Mouse (Mus musculus) forebrain, embryonic 15.5 days (tissue): ENCODE measurements around the gene Man2b2. TPM values are rescaled to one million over a fixed set of nuclear protein-coding genes. Genes with fewer than 3 reads are reported as not detected.

Experiments
- ATAC-seq: fragments of 200-750 bp; cut with Nextera tagmentation; replicated peaks from 2 replicates; pipeline ENCODE4 v1.8.0; 2017; ENCODE audit warnings: mild to moderate bottlenecking, moderate TSS enrichment, moderate library complexity
- H3K27ac ChIP-seq: fragments of 300-500 bp; sonication (generic); replicated peaks from 2 replicates; pipeline ENCODE4 v1.5.1; 2015; ENCODE audit warnings: mild to moderate bottlenecking, inconsistent platforms
- H3K27me3 ChIP-seq: fragments of 300-500 bp; sonication (generic); 2 replicates; pipeline ENCODE4 v1.6.1; 2015; ENCODE audit warnings: inconsistent platforms
- H3K36me3 ChIP-seq: fragments of 300-500 bp; sonication (generic); 2 replicates; pipeline ENCODE4 v1.6.1; 2015; ENCODE audit warnings: mild to moderate bottlenecking, inconsistent platforms
- H3K4me1 ChIP-seq: fragments of 300-500 bp; sonication (generic); 2 replicates; pipeline ENCODE4 v1.6.1; 2015; ENCODE audit warnings: inconsistent platforms
- H3K4me2 ChIP-seq: fragments of 300-500 bp; sonication (generic); replicated peaks from 2 replicates; pipeline ENCODE4 v1.6.1; 2015; ENCODE audit warnings: mild to moderate bottlenecking, inconsistent platforms
- H3K4me3 ChIP-seq: fragments of 300-500 bp; sonication (generic); 2 replicates; pipeline ENCODE4 v1.5.1; 2015; ENCODE audit warnings: mild to moderate bottlenecking, inconsistent platforms
- H3K9ac ChIP-seq: fragments of 300-500 bp; sonication (generic); replicated peaks from 2 replicates; pipeline ENCODE4 v1.6.1; 2015; ENCODE audit warnings: mild to moderate bottlenecking, inconsistent platforms
- H3K9me3 ChIP-seq: fragments of 300-500 bp; sonication (generic); 2 replicates; pipeline ENCODE4 v1.6.1; 2016; ENCODE audit warnings: inconsistent platforms
- WGBS: fragments of 180-500 bp; shearing (Covaris S2); methylation state at CpG from one replicate; pipeline ENCODE4 v1.1.7; 2015; ENCODE audit warnings: mixed read lengths; 5-methylcytosine and 5-hydroxymethylcytosine counted together
- polyA plus RNA-seq: library from polyadenylated mRNA; unstranded; fragments of >200 nt; fragmentation: Nextera tagmentation; extraction: Ambion mirVana; gene quantifications from 2 replicates; pipeline ENCODE4 v1.2.1, GENCODE M21; 2015

The Man2b2 gene
- polyA plus RNA-seq: 6.9 and 7.1 TPM in 2 replicates

- Histone ChIP-seq H3K9ac (peak within 1 kb of the TSS; percentile 46), H3K9me3 (no peaks in the 10 kb centered on the region), H3K27me3 (no peaks in the 10 kb centered on the region), H3K4me2 (peak within 1 kb of the TSS; percentile 70), H3K4me1 (peaks cover 10% of the 10 kb centered on the region), H3K27ac (no peak within 1 kb of the TSS), H3K36me3 (no peaks in the 10 kb centered on the region), H3K4me3 (peak within 1 kb of the TSS; percentile 50)
- 5% methylated on average over 46 of the region's 46 CpGs for WGBS
- peak; percentile 88 for ATAC-seq
These were observed at the start of gene Man2b2 for GRCm38 (mm10) chr5:36829913-36830879. Gene Man2b2, minus strand, starts transcription at chr5:36830653.

GRCm38 (mm10) chr5:36878801-36879200 lies 48.3 kb upstream of the Man2b2 start:
- Histone ChIP-seq H3K9ac (no peak overlapping the region), H3K36me3 (no peaks in the 10 kb centered on the region), H3K27ac (no peak overlapping the region), H3K4me3 (no peak overlapping the region), H3K4me1 (0 out of 2 replicates have a peak, but pooled peaks cover 3% of the 10 kb centered on the region), H3K4me2 (no peak overlapping the region), H3K9me3 (no peaks in the 10 kb centered on the region), H3K27me3 (no peaks in the 10 kb centered on the region)
- WGBS: 84% methylated on average over 4 of the region's 4 CpGs
- ATAC-seq: no peak

- Histone ChIP-seq H3K4me1 (0 out of 2 replicates have a peak, but pooled peaks cover 3% of the 10 kb centered on the region), H3K4me3 (no peak overlapping the region), H3K27ac (no peak overlapping the region), H3K36me3 (no peaks in the 10 kb centered on the region), H3K27me3 (no peaks in the 10 kb centered on the region), H3K9ac (no peak overlapping the region), H3K9me3 (no peaks in the 10 kb centered on the region), H3K4me2 (no peak overlapping the region)
- ATAC-seq: no peak
- WGBS: 94% methylated on average over 2 of the region's 2 CpGs
These were observed 47.2 kb upstream of the Man2b2 start for GRCm38 (mm10) chr5:36877641-36878040.

- no peaks in the 10 kb centered on the region for H3K9me3 ChIP-seq
- H3K9ac ChIP-seq: no peak overlapping the region
- H3K27ac ChIP-seq: no peak overlapping the region
- no peak overlapping the region for H3K4me2 ChIP-seq
- H3K36me3 ChIP-seq: no peaks in the 10 kb centered on the region
- 0 out of 2 replicates have a peak, but pooled peaks cover 3% of the 10 kb centered on the region for H3K4me1 ChIP-seq
- no peak overlapping the region for H3K4me3 ChIP-seq
- no peak; the same call in 1 of the 2 replicates for ATAC-seq
- 35% methylated on average over 7 of the region's 7 CpGs for WGBS
- H3K27me3 ChIP-seq: no peaks in the 10 kb centered on the region
These were observed 46.4 kb upstream of the Man2b2 start for GRCm38 (mm10) chr5:36876777-36877396.

- H3K36me3 ChIP-seq: no peaks in the 10 kb centered on the region
- WGBS: 74% methylated on average over 4 of the region's 4 CpGs
- H3K4me2 ChIP-seq: no peak overlapping the region
- H3K4me1 ChIP-seq: 0 out of 2 replicates have a peak, but pooled peaks cover 3% of the 10 kb centered on the region
- ATAC-seq: no peak
- H3K9ac ChIP-seq: no peak overlapping the region
- no peak overlapping the region for H3K4me3 ChIP-seq
- H3K9me3 ChIP-seq: no peaks in the 10 kb centered on the region
- H3K27ac ChIP-seq: no peak overlapping the region
- H3K27me3 ChIP-seq: peaks cover 7% of the 10 kb centered on the region
These were observed 45.5 kb upstream of the Man2b2 start for GRCm38 (mm10) chr5:36875956-36876355.

- H3K27ac ChIP-seq: no peak overlapping the region
- H3K27me3 ChIP-seq: peaks cover 57% of the 10 kb centered on the region
- peaks cover 25% of the 10 kb centered on the region for H3K4me1 ChIP-seq
- H3K9ac ChIP-seq: no peak overlapping the region
- no peak overlapping the region for H3K4me3 ChIP-seq
- no peak overlapping the region for H3K4me2 ChIP-seq
- H3K36me3 ChIP-seq: no peaks in the 10 kb centered on the region
- no peak for ATAC-seq
- no peaks in the 10 kb centered on the region for H3K9me3 ChIP-seq
- WGBS: 85% methylated on average over 6 of the region's 6 CpGs
These were observed 40.5 kb upstream of the Man2b2 start for GRCm38 (mm10) chr5:36870916-36871315.

GRCm38 (mm10) chr5:36869578-36870236 lies 39.3 kb upstream of the Man2b2 start:
- 1% methylated on average over 56 of the region's 56 CpGs for WGBS
- peak overlapping the region; percentile 71 for H3K4me2 ChIP-seq
- peaks cover 61% of the 10 kb centered on the region for H3K27me3 ChIP-seq
- peak overlapping the region; percentile 52 for H3K4me3 ChIP-seq
- no peaks in the 10 kb centered on the region for H3K36me3 ChIP-seq
- peaks cover 25% of the 10 kb centered on the region for H3K4me1 ChIP-seq
- peak overlapping the region; percentile 67 for H3K9ac ChIP-seq
- peak; percentile 55 for ATAC-seq
- H3K9me3 ChIP-seq: no peaks in the 10 kb centered on the region
- peak overlapping the region; percentile 59 for H3K27ac ChIP-seq

- H3K9me3 ChIP-seq: no peaks in the 10 kb centered on the region
- H3K36me3 ChIP-seq: no peaks in the 10 kb centered on the region
- peak overlapping the region; percentile 52 for H3K4me3 ChIP-seq
- peak overlapping the region; percentile 71 for H3K4me2 ChIP-seq
- ATAC-seq: peak; percentile 8; the same call in 1 of the 2 replicates
- WGBS: 2% methylated on average over 7 of the region's 7 CpGs
- H3K27ac ChIP-seq: peak overlapping the region; percentile 59
- H3K27me3 ChIP-seq: peaks cover 65% of the 10 kb centered on the region
- H3K4me1 ChIP-seq: peaks cover 25% of the 10 kb centered on the region
- H3K9ac ChIP-seq: peak overlapping the region; percentile 67
These were observed 38.7 kb upstream of the Man2b2 start for GRCm38 (mm10) chr5:36869186-36869577.

GRCm38 (mm10) chr5:36868266-36869090 lies 38.0 kb upstream of the Man2b2 start, which contains the start of gene Ppp2r2c:
Gene Ppp2r2c, plus strand, starts transcription at chr5:36868513.
- Histone ChIP-seq H3K4me1 (peaks cover 25% of the 10 kb centered on the region), H3K27ac (peak within 1 kb of the TSS; percentile 59), H3K9ac (peak within 1 kb of the TSS; percentile 67), H3K9me3 (no peaks in the 10 kb centered on the region), H3K27me3 (peaks cover 65% of the 10 kb centered on the region), H3K4me3 (peak within 1 kb of the TSS; percentile 52), H3K4me2 (peak within 1 kb of the TSS; percentile 71), H3K36me3 (no peaks in the 10 kb centered on the region)
- under 1% methylated on average over 78 of the region's 108 CpGs for WGBS
- ATAC-seq: peak; percentile 61

- Histone ChIP-seq H3K9me3 (no peaks in the 10 kb centered on the region), H3K27ac (no peak overlapping the region), H3K27me3 (peaks cover 65% of the 10 kb centered on the region), H3K4me2 (peak overlapping the region; percentile 71), H3K4me3 (peak overlapping the region; percentile 52), H3K36me3 (no peaks in the 10 kb centered on the region), H3K9ac (peak overlapping the region; percentile 67; the same call in 1 of the 2 replicates), H3K4me1 (peaks cover 25% of the 10 kb centered on the region)
- WGBS: 3% methylated on average over 6 of the region's 6 CpGs
- ATAC-seq: no peak
These were observed 37.1 kb upstream of the Man2b2 start for GRCm38 (mm10) chr5:36867561-36867960.

- Histone ChIP-seq H3K9me3 (no peaks in the 10 kb centered on the region), H3K27ac (no peak overlapping the region), H3K4me1 (peaks cover 25% of the 10 kb centered on the region), H3K4me2 (no peak overlapping the region), H3K27me3 (peaks cover 65% of the 10 kb centered on the region), H3K36me3 (no peaks in the 10 kb centered on the region), H3K9ac (no peak overlapping the region), H3K4me3 (no peak overlapping the region)
- ATAC-seq: no peak
- WGBS: 69% methylated on average over 7 of the region's 7 CpGs
These were observed 36.3 kb upstream of the Man2b2 start for GRCm38 (mm10) chr5:36866701-36867250.
